Mouse (Mus musculus) lung, embryonic 14.5 days (tissue): ENCODE measurements at regions not wholly inside any gene's neighbourhood (a gene's known extent, or its start where the extent isn't known, plus 50 kb on each side); places are given as distances from the start of the nearest gene placed in this dataset.
A peak's percentile ranks its signal among the peaks of the same experiment; 100 is the strongest.

Experiments used
- ATAC-seq: fragments of 200-750 bp; cut with Nextera tagmentation; 2 replicates; pipeline ENCODE4 v1.8.0; 2017; ENCODE audit warnings: mild to moderate bottlenecking, moderate TSS enrichment, moderate library complexity; ENCODE audit not compliant: insufficient read depth
- DNase-seq: peaks from one replicate; pipeline ENCODE4 v3.0.0-alpha.2; 2015
- H3K27ac ChIP-seq: fragments of 300-500 bp; sonication (generic); 2 replicates; pipeline ENCODE4 v1.5.1; 2014; ENCODE audit warnings: low read depth, mild to moderate bottlenecking, moderate library complexity
- H3K27me3 ChIP-seq: fragments of 300-500 bp; sonication (generic); 2 replicates; pipeline ENCODE4 v1.6.1; 2014; ENCODE audit warnings: low read length, control low read depth; ENCODE audit not compliant: insufficient read depth
- H3K36me3 ChIP-seq: fragments of 300-500 bp; sonication (generic); 2 replicates; pipeline ENCODE4 v1.6.1; 2014; ENCODE audit warnings: control low read depth; ENCODE audit not compliant: insufficient read depth
- H3K4me1 ChIP-seq: fragments of 300-500 bp; sonication (generic); 2 replicates; pipeline ENCODE4 v1.6.1; 2014; ENCODE audit warnings: antibody characterized with exemption, control low read depth; ENCODE audit not compliant: insufficient read depth
- H3K4me2 ChIP-seq: fragments of 300-500 bp; sonication (generic); 2 replicates; pipeline ENCODE4 v1.6.1; 2014; ENCODE audit warnings: mild to moderate bottlenecking
- H3K4me3 ChIP-seq: fragments of 300-500 bp; sonication (generic); 2 replicates; pipeline ENCODE4 v1.5.1; 2014; ENCODE audit warnings: low read depth, low read length
- H3K9ac ChIP-seq: fragments of 300-500 bp; sonication (generic); 2 replicates; pipeline ENCODE4 v1.6.1; 2014
- H3K9me3 ChIP-seq: fragments of 300-500 bp; sonication (generic); 2 replicates; pipeline ENCODE4 v1.6.1; 2016; ENCODE audit warnings: low read depth, low read length, control low read depth
- CTCF ChIP-seq: IDR thresholded peaks from 2 replicates; pipeline ENCODE4 v1.5.1; 2016; ENCODE audit warnings: antibody characterized with exemption, low read depth
- WGBS: fragments of 180-500 bp; shearing (Covaris S2); extraction: QIAGEN DNeasy Blood & Tissue Kit; methylation state at CpG from one replicate; pipeline ENCODE4 v1.1.7; 2014; 5-methylcytosine and 5-hydroxymethylcytosine counted together

DNA sequence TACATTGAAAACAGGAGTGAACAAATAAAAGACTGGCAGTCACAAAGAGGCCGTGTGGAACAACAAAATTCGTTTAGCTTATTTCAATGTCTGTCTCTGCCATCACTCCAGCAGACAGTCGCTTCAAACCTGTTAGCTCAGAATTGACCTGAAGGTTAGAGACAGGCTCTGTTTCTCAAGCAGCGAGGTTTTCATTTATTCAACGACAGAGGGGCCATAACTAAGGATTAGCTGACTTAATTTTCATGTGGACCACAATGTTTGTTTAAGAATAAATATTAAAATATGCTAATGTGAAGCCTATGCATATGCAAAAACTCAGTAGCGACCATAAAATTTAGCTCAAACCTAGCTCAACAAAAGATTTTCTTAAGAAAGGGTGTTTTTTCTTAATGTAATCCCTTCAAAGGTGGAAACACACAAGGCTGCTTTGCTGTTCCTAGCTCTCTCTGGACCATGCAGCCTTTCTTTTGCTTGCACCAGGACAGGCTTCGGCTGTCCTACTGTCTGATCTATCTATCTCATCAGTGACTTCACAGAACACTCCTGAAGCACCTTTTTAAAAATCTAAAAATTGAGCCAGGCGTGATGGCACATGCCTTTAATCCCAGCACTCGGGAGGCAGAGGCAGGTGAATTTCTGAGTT, 135.5 kb downstream of the Rwdd3 start:
- no peak for TF ChIP-seq CTCF
- DNase-seq (no peak), ATAC-seq (no peak)
- H3K9ac ChIP-seq = no peak overlapping the region
- H3K9me3 ChIP-seq = no peaks in the 10 kb centered on the region
- 71% methylated on average over 9 of the region's 9 CpGs for WGBS
- no peak overlapping the region for H3K27ac ChIP-seq
- H3K4me3 ChIP-seq = no peak overlapping the region
- no peak overlapping the region for H3K4me2 ChIP-seq
- H3K4me1 ChIP-seq = no peaks in the 10 kb centered on the region
- no peaks in the 10 kb centered on the region for H3K27me3 ChIP-seq
- no peaks in the 10 kb centered on the region for H3K36me3 ChIP-seq

DNA sequence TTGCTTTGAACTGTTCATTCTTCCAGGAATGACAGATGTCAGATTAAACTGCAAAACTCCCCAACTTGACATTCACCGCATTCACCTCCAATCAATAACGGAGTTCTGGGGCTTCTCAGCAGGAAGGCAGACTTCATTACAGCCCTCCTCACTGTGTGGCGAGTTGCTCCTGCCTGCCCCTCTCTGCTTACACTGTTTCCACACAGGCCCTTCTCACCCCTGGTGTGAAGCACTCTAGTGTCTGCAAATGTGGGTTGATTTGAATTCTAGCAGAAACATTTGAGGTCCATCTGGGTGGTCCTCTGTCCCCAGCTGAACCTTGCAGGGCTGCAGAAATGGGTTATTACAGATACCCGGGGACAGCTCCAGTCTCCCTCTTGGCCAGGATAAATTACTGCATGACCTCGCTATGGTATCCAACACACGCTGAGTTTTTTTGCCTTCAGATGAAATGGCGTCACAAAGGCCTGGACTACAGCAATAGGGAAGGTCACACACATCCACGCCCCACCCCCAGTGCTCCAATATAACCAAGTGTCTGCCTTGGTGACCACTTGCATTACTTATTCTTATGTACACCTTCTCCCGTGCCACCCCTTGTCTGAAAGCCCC, 145.8 kb downstream of the Rwdd3 start:
- H3K36me3 ChIP-seq = no peaks in the 10 kb centered on the region
- no peak overlapping the region for H3K9ac ChIP-seq
- TF ChIP-seq CTCF = no peak
- H3K4me2 ChIP-seq = no peak overlapping the region
- no peak overlapping the region for H3K4me3 ChIP-seq
- no peaks in the 10 kb centered on the region for H3K9me3 ChIP-seq
- no peaks in the 10 kb centered on the region for H3K4me1 ChIP-seq
- DNase-seq (no peak), ATAC-seq (no peak)
- H3K27ac ChIP-seq = no peak overlapping the region
- no peaks in the 10 kb centered on the region for H3K27me3 ChIP-seq
- 55% methylated on average over 9 of the region's 9 CpGs for WGBS

DNA sequence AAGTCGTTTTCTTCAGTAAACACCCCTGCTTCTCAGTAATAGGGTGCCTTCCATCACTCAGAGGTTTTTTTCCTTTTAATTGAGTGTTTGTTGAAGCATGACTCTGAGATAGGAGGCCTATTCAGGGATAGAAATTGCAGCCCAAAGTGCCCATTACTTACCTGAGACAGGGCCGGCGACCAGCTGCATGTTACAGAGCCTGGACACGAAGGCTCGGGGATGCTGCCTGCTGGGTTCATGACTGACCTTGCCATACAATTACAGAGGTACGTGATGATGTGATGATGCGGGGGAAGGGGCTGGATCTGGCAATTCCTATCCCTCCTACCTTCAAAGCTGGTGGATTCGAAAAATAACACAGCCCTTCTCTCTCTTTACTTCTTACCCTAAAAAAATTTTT, 146.7 kb downstream of the Rwdd3 start:
- Histone ChIP-seq H3K36me3 (no peaks in the 10 kb centered on the region), H3K4me1 (no peaks in the 10 kb centered on the region), H3K9me3 (no peaks in the 10 kb centered on the region), H3K27me3 (no peaks in the 10 kb centered on the region), H3K4me2 (no peak overlapping the region), H3K27ac (no peak overlapping the region), H3K9ac (no peak overlapping the region), H3K4me3 (no peak overlapping the region)
- no peak for DNase-seq
- TF ChIP-seq CTCF = no peak
- no peak for ATAC-seq
- WGBS = 38% methylated on average over 8 of the region's 8 CpGs

DNA sequence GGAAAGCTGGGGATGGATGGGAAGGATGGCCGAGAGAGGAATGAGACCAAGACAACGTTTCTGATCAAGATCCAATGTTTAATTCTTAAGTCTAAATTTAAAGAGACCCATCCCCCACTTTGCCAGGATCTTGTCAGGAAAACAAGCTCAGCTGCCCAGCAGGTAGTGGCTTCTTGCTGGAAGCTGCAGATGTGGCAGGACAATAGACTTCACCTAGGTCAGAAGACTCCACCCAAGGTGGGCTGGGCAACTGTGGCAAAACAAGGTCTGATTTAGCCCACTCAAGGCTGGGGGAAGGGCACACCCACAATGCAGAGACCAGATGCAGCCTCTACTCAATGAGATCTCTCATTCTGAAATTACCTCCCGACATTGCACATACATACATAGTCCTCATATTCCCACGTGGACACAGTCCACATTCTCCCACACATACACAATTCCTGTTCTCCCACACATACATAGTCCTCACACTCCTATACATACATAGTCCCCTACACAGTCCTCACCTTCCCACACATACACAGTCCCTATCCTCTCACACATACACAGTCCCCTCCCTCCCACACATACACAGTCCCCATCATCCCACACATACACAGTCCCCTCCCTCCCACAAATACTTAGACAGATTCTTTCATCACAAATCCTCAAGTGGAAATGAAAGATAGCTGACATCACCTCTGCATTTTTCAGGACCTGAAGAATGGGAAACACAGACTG, 150.2 kb downstream of the Rwdd3 start:
- Histone ChIP-seq H3K4me2 (no peak overlapping the region), H3K36me3 (no peaks in the 10 kb centered on the region), H3K4me1 (no peaks in the 10 kb centered on the region), H3K9me3 (no peaks in the 10 kb centered on the region), H3K4me3 (no peak overlapping the region), H3K27me3 (no peaks in the 10 kb centered on the region), H3K9ac (no peak overlapping the region), H3K27ac (no peak overlapping the region)
- no peak for TF ChIP-seq CTCF
- ATAC-seq (no peak), DNase-seq (no peak)
- WGBS = 73% methylated on average over 4 of the region's 4 CpGs

DNA sequence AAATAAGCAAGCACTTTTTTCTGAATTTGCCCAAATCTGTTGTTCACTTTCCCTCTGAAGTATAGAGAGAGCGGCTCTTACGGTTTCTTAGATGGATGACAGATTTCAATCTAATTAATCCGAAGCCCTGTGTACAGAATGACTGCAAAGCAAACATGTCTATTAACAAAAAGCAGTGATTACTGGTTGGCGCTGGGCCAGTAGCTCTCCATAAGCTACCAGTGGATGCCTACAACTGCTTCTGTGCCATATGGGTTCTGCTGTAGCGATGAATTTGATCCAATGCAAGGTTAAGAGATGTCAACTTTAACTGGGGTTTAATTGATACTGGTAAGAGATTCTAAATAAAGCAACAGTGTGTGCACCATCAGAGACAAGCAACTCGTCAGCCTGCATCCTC, 162.3 kb downstream of the Rwdd3 start:
- 70% methylated on average over 6 of the region's 6 CpGs for WGBS
- Histone ChIP-seq H3K36me3 (no peaks in the 10 kb centered on the region), H3K9ac (no peak overlapping the region), H3K9me3 (no peaks in the 10 kb centered on the region), H3K4me2 (no peak overlapping the region), H3K4me1 (no peaks in the 10 kb centered on the region), H3K4me3 (no peak overlapping the region), H3K27ac (no peak overlapping the region), H3K27me3 (no peaks in the 10 kb centered on the region)
- ATAC-seq = no peak
- TF ChIP-seq CTCF = no peak
- peak; percentile 17 for DNase-seq

DNA sequence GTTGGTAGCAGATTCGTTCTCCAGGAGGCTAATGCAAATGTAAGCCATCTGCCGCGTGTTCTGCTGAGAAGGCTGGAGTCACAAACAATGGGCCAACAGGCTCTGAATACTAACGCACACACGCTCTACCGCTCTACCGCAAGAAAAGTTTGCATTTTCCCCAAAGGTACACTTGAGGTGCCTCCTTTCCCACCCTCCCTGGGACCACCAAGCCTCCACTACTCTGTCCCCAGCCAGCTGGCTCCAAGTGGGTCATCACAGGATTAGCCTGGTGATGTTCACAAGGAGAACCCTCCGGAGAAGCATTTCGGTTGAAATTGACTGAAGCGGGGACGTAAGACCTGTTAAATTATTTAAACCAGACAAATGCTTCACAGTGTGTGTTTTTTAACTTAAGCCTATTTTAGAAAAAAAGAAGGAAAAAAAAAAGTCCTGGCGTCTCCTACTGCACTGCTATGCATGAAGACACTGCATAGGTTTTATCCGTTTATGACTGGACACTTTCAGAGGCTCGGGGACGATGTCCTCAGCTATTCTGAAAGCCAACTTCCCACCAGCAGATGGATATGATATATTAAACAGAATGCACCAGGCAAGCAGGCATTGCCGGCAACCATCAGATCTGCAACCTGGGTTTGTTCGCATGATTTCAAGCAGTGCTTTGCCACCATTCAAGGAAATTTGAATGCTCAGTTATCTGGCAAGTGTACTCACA, 187.8 kb downstream of the Rwdd3 start:
- Histone ChIP-seq H3K27ac (no peak overlapping the region), H3K36me3 (no peaks in the 10 kb centered on the region), H3K4me1 (no peaks in the 10 kb centered on the region), H3K9me3 (no peaks in the 10 kb centered on the region), H3K27me3 (no peaks in the 10 kb centered on the region), H3K4me2 (no peak overlapping the region), H3K4me3 (no peak overlapping the region), H3K9ac (no peak overlapping the region)
- 67% methylated on average over 17 of the region's 17 CpGs for WGBS
- no peak for TF ChIP-seq CTCF
- no peak for DNase-seq
- no peak for ATAC-seq
